Mouse (Mus musculus): ENCODE measurements around the gene Frem1.

- TF ChIP-seq GATA1 (IDR thresholded peaks at IDR 0.05; ENCODE audit: low read length) (no peak), TAL1 (IDR thresholded peaks at IDR 0.05; ENCODE audit: low read length) (no peak)
These were observed 111.9 kb downstream of the Frem1 start for GRCm38 (mm10) chr4:82940248-82940647.
